Mouse (Mus musculus) adrenal gland, postnatal 25 days (tissue): ENCODE measurements around the gene Orm3. TPM values are rescaled to one million over a fixed set of nuclear protein-coding genes. Genes with fewer than 3 reads are reported as not detected.

Experiments
- DNase-seq: peaks from one replicate; pipeline ENCODE4 v3.0.0; 2021; ENCODE audit warnings: mixed read lengths
- total RNA-seq: library from RNA; stranded (reverse); gene quantifications from 2 replicates; pipeline ENCODE4 v1.2.3, GENCODE M21; 2021

Orm3 gene
- total RNA-seq, 1 experiment from 2014 or later: 10.4 TPM

DNA sequence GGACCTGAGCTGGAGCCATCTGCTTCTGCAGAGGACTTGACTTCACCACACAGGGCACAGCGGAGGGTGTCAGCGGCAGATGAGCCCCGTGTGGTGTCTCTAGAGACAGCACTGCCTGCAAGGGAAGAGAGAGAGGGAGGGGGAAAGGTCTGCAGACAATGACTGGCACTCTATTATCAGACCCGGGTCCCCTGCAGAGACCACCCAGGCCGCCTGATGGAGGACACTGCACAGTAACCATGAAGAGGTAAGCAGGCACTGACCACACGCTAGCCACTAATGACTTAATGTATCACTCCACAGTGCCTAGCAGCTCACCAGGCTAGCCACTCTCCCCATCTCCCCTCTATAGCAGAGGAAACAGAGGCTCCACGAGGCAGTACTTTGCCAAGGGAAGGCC lies 14.9 kb downstream of the Orm3 start:
- DNase-seq: no peak

DNA sequence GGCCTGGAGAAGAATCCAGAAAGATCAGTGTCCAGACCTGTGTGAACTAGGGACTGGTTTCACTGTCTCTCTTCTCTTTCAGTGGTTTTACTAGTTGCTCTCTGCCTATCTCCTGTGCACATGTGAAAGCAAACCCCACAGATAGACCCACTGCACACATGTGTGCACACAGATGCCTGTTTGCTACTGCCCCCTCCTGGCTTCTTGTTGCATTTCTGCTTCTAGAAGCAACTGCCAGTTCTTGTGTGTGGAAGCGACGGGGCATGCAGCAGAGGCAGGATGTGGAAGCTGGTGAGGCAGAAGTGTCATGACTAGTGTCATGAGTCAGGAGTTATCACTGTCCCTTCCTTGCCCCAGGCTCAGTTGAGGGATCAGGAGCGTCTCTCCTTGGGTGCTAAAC lies 15.9 kb downstream of the Orm3 start:
- peak; percentile 46 for DNase-seq

DNA sequence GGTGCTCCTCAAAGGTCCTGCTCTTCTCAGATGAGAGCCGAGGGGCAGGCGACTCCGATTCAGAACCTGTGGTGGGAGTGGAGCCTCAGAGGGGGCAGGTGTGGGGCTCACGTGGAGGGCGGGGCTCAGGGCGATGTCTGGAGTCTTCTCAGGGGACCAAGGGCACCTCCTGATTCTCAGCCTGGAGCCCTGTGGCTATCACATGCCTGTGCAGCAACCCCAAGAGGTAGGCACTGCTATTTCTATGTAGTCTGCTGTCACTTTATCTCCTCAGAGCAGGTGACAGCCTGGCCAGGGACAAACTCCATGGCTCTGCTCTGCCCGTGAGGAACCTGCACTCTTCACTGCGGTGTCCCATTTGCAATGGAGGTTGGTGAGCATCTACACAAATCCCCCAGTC lies 17.4 kb downstream of the Orm3 start:
- no peak for DNase-seq

DNA sequence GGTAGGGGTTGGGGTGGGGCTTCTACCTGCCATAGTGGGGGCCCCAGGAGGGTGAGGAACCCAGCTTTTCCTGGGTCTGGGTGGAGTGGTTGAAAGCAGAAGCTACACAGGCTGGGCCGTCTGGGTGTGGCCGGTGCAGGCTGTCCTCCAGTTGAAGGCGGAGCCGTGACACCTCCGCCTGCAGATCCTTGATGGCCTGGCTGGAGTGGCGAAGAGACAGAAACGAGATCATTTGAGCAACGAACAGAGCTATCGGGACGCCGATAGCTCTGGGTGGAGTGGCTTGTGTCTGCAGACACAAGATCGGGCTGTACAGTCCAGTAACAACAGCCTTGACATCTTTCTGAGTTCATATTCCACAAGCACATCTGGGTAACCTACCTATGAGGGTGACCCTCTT lies 18.4 kb downstream of the Orm3 start:
- no peak for DNase-seq

DNA sequence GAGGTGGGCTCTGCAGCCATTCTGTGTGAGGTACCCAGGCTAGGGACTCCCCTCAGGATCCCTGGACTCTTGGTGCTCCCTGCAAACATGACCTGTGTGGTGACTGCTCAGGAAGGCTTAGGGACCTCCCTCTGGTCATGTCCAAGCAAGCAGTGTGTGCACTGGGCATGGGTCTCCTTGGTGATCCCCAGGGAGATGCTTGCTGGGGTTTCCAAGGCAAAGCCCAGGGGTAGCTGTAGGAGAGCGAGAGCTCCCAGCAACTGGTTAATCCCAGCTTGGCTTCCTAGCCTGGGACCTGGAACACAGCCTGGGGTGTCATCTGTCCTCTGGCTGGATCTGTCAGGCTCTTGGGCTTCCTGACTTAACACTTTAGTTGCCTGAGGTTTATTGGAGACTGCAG lies 19.4 kb downstream of the Orm3 start:
- no peak for DNase-seq

DNA sequence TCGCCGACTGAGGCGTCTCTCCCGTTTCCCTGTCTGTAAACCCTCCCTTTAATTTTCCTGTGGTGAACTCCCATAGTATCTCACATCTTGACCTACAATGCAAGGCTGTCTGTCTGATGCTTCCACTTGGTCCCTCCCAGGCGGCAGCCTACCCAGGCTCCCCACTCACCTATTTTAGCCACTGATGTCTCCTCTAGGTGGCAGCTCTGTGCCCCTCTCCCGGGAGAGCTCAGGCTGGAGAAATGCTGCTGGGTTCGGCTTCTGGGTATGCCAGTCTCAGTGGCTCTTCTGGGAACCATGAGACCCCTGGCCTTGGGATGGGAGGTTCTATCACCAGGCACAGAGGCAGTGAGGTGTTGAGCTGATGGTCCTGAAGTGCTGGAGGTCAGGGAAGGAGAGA lies 21.5 kb downstream of the Orm3 start:
- DNase-seq: no peak

DNA sequence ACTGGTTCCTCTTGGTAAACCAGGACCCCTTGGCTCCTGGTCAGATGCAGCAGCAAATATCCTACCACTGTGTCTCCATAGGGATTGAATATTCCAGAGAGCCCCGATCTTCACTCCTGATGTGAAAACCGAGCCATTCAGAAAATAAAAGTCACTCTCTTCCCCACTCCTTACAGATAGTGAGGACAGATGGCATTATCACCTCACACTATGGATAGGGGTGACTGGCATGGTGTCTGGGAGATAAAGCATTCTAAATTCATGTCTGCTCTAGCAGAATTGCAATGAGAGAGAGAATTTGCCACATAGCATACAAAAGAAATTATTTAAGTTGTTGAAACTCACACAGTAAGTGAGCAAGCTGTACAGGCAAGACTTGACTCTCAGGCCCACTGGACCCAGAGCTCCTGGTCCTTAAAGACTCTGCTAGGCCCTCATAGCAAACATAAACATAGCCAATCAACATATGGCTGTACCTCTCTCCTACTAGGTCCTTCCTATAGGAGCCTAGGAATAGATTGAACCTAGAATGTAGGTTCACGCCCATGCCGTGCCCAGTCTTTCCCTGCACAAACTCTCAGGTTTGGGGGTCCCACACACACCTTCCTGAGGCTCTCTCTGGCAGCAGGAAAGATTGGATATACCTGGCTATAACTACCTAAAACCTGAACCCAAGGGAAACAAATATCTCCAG lies 26.9 kb downstream of the Orm3 start:
- DNase-seq: no peak

DNA sequence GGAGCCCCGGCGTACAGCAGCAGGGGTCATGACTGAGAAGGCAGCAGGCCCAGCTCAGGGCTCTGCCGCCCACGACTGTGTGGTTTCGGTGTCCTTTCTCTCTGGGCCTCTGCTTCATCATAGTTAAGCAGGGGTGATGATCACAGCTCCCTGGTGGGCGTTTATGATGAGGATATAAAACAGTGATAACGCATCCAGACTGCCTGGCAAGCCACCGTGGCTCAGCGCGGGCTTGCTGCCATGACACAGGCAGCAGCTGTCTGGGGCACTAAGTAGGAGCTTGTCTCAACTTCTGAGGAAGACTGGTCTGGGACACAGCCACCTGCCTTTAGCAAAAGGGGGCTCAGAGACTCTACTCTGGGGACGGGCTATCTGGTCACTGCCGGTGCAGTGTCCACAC lies 27.5 kb downstream of the Orm3 start:
- DNase-seq: no peak

DNA sequence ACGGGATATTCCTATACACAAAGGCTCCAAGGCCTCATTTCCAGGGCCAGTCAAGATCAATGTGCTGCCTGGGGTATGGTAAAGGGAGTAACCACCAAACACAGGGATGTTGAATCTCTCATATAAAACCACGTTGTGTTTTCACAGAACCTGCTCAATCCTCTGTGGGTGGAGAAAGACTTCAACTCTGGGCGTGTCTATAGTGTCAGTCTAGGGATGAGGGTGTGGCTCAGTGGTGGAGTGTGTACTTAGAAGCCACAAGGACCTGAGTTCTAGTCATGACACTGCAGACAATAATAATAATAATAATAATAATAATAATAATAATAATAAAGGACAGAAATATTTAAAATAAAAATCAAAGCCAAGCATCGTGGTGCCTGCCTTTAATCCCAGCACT lies 28.3 kb downstream of the Orm3 start:
- no peak for DNase-seq

DNA sequence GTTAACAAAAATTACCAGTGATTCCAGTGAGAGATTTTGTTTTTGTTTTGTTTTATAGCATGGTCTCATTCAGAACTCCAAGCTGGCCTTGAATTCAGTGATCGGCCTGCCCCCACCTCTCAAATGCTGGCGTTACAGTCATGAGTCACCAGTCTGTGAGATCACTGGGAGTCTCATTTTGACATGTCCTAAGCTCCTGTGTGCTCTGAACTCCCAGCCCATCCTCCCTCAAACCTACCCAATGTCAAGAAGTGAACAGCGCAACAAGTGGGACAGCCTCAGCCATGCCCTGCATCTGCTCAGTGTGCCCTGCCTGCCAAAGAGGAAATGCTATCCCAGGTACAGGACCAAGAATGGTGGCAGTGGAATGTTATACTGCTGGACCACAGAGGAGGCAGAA lies 29.3 kb downstream of the Orm3 start:
- no peak for DNase-seq

DNA sequence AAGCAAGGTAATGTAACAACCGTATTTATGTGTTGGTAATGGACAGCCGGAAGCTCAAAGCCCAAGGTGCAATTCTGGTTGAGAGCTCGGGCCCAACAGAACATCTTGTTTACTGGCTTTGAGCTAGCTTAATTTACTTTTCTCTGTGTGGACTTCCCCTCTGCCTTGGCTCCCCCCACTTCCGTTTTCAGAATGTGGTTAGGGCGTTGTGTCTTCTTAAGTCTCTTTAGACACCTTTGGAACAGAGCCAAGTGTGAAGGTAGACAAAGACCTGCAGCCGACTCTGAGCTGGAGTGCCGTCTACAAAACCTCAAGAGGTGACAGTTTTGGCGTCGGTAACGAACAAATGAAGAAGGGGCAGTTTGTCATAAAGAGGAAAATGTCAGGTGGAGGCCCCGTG lies 29.8 kb downstream of the Orm3 start:
- DNase-seq: no peak

DNA sequence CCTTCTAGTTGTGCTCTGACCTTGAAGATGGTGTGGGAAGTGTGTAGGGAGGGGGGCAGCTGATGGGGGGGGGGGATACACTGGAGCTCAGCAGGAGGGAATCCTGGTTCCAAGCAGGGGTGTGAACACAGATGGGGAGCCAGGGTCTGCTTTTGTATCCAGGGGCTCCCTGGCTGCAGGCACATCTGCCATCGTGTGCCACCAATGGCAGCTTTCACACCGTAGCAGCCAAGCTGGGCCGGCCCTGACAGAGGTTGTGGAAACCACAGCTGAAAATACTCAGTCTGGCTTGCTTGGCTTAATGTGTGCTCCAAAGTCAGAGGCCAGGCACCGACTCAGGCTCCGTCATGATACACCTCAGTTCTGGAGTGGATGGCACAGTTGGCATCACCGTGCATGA lies 32.1 kb downstream of the Orm3 start:
- no peak for DNase-seq

DNA sequence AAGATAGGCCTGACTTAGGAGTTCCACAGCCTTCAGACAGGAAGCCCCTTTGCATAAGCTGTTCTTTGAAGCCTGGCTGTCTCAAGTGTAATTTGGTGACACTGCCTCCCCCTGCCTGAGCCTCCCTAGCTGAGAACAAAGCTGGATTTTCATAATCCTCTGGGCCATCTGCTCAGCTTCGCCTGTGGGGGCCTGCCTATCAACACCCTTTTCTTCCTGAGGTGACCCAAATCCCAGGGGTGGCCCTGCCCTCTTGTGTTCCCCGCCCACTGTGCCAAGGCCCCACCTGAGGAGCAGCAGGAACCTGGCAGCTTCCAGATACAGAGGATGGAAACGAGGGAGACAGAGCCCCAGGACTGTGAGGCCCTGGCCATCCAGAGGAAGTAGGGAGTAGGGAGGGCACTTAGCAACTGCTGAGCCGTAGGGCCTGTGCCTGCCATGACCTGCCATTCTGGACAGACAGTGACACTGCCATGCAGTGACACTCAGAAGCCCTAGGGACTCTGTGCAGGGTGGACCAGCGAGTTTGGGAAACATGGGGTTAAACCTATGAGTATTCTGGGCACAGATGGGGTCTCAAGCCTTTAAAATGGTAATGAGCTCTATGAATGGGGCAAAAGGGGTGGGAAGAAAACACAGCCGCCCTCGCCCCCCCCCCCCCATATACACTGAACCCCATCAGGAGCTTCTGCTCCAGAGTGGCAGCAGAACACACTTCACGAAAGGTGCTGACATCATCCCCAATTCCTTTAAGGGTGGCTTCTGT lies 33.3 kb downstream of the Orm3 start:
- no peak for DNase-seq

DNA sequence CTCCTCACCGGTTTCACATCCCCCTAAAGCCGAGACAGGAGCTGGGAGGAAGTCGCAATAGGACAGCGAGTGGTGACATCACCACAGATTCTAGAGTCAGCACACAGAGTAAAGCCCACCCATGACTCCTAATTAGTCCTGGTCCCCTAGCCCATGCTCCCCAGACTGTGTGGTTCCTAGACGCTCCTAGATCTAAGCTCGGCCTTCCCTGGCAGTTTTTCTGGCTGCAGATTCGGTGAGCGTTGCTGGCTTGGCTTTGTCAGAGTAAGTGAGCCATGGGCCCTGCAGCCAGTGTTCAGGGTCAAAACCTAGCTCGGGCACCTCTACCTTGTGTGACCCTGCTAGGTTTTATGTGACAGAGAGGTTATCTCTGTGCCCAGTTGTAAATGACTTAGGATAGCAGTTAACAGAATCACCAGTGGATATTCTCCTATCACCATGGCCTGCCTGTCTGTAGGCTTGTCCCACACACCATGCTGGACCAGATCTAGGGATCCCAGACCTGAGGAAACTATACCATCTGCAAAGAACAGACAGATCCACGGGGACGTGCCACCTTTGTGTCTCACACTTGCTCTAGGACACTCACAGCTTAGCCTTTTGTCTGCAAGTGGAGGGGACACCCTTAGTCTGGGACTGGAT lies 34.0 kb downstream of the Orm3 start:
- no peak for DNase-seq

DNA sequence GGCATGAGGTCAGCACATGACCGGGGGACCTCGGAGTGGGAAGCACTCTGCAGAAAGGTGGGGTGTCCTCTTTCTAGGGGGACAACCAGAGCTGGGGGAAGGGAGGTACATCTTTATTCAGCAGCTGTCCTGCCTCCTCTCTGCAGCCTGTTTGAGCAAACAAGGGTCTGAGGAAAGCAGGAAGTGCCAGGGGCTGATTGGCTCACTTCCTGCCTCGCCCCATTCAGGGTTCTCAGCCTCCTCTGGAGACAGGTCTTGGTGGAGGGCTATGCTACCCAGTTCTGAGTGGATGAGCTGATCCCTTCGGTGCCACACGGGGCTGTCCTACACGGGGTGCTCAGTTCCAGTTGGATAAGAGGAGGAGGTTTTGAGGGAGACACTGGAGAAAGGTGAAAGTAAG lies 35.4 kb downstream of the Orm3 start:
- DNase-seq: no peak

DNA sequence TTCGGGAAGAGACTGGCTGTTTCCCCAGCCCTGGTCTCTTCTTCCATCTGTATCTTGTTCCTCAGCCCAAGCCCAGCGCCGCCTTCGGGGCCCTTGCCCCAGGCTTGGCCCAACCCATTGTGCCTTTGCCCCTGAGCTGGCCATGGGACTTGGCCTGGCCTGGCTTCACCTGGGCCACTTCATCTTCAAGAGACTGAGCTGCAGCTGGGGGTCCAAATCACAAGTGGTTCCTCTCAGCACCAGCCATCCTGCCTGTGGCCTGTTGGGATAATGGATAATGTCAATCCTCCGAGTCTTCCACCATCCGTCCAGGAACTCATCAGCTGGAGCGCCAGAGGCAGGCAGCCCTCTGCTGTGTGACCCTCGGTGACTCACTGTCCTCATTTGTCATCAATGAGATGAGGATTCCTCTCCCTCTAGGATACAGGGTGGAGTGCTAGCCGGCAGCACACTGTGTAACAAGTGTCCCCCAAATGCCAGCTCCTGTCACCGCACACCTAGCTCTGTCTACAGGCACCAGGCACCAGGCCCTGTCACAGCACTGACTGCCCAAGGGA lies 42.1 kb downstream of the Orm3 start:
- no peak for DNase-seq

DNA sequence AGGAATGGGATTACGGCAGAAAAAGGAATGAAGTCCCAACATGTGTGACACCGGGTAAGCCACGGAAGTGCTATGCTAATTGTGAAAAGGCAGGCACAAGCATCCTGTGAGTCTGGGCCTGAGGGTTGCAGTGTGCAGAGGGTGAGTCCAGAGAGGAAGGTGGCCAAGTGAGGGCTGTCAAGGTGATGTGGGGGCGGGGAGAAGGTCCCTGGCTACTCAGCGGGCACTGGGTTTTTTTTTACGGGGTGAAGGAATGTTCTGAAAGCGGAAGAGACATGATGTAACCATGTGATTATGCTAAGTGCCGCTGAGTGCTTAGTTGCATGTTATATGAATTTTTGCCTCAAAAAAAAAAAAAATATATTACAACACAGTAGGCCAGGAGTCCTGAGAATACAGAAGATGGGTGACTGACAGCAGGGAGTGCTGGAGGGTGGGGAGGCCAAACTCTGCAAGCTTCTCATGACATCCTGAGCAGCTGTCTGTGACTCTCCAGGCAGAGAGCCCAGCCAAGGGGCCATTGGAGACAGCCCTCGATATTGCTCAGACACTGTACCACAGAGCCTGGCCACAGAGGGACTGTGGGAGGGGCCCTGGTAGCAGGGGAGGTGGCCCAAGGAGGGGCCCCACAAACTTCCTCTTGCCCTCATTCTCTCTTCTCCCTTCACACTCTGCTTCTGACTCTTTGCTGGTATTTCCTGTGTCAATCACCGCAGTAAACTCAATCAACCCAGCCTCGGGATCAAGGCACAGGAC lies 43.1 kb downstream of the Orm3 start:
- DNase-seq: no peak

DNA sequence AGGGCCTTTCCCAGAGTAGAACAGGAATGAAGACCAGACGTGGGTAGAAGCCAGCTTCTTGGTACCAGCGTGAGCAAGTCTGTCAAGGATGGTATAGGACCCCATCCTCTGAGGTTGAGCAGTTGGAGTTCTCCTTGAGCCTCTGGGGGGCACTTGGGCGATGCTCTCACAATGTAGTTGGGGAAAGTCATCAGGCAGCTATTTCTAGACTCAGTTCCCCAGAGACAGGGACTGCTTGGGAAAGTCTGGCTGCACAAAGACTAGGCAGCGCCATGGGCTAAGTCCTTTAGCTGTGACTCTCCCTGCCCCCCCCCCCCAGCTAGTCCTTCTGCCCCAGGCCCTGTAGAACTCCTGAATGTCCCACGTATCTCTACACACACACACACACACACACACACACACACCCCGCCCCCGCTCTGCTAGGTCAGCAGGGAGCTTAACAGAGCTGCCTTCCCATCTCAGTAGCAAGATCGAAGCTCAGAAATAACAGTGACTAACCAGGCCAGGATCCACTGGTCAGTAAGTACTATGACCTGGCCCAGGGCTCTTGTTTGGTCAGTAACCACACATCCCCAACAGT lies 43.8 kb downstream of the Orm3 start:
- DNase-seq: no peak

DNA sequence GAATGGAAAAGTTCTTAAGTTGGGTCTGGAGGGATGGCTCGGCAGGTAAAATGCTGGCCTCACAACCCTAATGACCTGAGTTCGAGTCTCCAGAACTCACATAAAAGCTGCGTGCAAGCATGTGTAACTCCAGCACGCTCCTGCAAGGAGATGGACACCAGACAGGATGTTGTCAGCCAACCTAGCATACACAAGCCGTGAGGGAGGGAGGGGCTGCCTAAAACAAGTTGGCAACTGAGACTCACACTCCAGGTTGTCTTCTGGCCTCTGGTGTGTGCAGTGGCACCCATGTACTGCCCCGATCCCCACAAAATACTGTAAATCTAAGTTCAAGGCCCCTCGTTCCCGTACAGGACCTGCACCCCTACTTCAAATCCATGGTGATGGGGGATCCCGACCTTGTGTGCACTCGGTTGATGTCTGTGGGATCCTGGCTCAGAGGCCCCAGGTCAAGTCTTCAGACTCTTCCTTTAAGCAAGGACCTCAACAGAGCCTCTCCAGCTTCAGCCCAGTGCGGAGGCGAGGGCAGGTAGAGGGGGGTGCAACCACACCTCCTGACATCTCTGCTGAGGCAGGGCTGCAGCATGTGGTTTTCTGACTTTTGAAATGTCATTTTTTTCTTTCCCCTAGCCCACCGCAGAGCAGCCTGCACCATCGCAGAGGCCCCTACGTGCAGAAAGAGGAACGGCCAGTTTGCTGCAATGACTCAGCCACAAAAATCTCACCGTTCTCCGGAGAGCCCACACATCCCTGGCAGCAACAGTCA lies 44.8 kb downstream of the Orm3 start:
- no peak for DNase-seq

DNA sequence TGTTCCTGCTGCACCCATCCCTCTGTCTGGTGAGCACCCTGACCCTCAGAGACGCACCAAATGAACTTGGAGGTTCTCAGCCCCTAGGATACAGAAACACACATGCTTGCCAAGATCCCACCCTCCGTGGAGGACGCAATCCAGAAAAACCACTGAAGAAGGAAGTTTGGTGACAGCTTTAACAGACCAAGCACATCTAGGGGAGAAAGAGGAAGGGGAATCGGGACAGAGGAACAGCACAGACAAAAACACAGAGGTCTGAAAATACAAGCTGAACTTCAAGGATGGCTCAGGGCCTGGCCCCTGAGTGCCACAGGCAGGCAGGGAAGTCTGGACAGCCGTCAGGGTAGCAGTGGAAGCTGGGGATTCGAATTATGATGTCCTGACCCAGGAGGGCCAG lies 45.7 kb downstream of the Orm3 start:
- no peak for DNase-seq

DNA sequence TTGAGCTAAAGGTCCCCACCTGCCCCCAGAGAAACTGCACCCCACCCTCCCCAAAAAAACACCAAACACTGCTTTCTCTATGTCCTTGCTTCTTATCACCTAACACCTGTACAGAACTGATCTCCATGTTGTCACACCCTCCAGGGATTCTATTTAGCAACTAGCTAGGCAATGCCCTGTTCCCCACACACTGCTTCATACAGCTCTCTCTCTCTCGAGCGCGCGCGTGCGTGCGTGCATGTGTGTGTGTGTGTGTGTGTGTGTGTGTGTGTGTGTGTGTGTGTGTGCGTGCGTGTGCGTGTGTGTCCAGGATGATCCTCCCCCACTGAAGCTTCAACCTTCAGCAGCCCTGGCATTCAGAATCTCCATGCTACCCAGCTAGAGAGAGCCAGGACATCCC lies 46.1 kb downstream of the Orm3 start:
- no peak for DNase-seq

DNA sequence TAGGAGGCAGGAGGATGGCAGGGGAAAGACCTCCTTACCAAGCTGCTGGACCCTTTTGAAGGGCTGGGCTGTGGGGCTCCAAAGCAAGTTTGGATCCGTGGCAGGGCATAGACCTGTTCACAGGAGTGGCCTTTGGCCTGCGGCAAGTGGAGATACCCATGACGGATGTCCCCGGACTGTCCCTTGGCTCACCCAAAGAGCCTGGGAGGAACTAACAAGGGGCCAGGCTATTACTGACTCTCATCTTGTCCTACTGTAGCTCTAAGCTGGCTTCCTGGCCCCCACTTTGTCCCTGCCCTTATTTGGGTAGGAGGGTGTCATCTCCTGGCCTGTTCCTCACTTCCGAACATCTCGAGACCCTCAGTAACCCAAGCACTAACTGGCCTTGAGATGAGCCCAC lies 46.6 kb downstream of the Orm3 start:
- no peak for DNase-seq
